Mouse (Mus musculus) C2C12 (cell line): Measurements from ENCODE around the gene Traf5.

Experiments used
- CTCF ChIP-seq: IDR thresholded peaks from one replicate; pipeline ENCODE4 v1.5.1; 2011; ENCODE audit not compliant: control insufficient read depth, insufficient read depth, insufficient read length
- MAX ChIP-seq: IDR thresholded peaks from one replicate; pipeline ENCODE4 v1.6.1; 2011; ENCODE audit warnings: mild to moderate bottlenecking, control low read depth
- MYOD1 ChIP-seq: IDR thresholded peaks from one replicate; pipeline ENCODE4 v1.6.1; 2011; ENCODE audit warnings: low read depth; ENCODE audit not compliant: control insufficient read depth, insufficient read length
- USF1 ChIP-seq: IDR thresholded peaks from one replicate; pipeline ENCODE4 v1.6.1; 2011; ENCODE audit warnings: low read depth, mild to moderate bottlenecking, control low read depth, moderate library complexity

- TF ChIP-seq CTCF (no peak), USF1 (no peak), MAX (no peak), MYOD1 (no peak)
Observed at GRCm38 (mm10) chr1:192074824-192075223, 17.5 kb downstream of the Traf5 start.
